Mouse (Mus musculus): ENCODE measurements at regions not wholly inside any gene's neighbourhood (a gene's known extent, or its start where the extent isn't known, plus 50 kb on each side); places are given as distances from the start of the nearest gene placed in this dataset.

- TF ChIP-seq POLR2A (IDR thresholded peaks at IDR 0.05; ENCODE audit: control insufficient read depth, extremely low read depth, insufficient read depth, low read length, poor library complexity) (no peak), CTCF (IDR thresholded peaks at IDR 0.05; ENCODE audit: borderline replicate concordance, control insufficient read depth, extremely low read depth, insufficient read depth, low read length, poor library complexity) (no peak)
Measured at GRCm38 (mm10) chrX:166688779-166689178, 103.3 kb upstream of the Egfl6 start.

Measured in thymus, adult 2 months (tissue).